Mouse (Mus musculus): ENCODE data around the gene Prm1. TPM values are rescaled to one million over a fixed set of nuclear protein-coding genes. Genes with fewer than 3 reads are reported as not detected.

The Prm1 gene
- polyA plus RNA-seq, 1 experiment = not detected

DNA sequence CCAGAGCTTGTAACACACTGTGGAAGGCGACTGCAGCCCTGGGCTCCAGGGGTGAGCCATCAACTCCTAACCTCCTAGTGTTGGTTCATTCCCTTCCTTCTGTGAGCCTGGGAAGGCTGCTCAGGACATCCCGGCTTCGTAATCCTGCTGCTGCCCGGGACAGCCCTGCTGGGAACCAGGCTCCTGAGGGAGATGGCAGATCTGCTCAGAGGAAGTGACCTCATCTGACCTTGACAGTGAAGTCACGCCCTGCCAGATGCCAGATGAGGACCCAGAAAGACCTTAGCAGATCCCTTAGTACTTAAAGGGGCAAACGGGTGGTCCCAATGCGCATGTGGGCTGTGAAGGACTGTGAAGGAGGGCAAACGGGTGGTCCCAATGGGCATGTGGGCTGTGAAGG lies 44.5 kb downstream of the Prm1 start:
- no peak overlapping the region for H3K27ac ChIP-seq (ENCODE audit: insufficient read depth, low read length)
- no peaks in the 10 kb centered on the region for H3K4me1 ChIP-seq (ENCODE audit: control insufficient read depth, insufficient read depth, low read length)
- TF ChIP-seq CTCF (IDR thresholded peaks at IDR 0.05; ENCODE audit: borderline replicate concordance, insufficient read depth, low read length) = no peak
- no peak for TF ChIP-seq POLR2A (IDR thresholded peaks at IDR 0.05; ENCODE audit: low read depth, low read length)
- H3K4me3 ChIP-seq (ENCODE audit: insufficient read depth, low read length) = no peak overlapping the region

- peaks cover 9% of the 10 kb centered on the region for H3K4me1 ChIP-seq (ENCODE audit: control insufficient read depth, insufficient read depth, low read length)
- no peak overlapping the region for H3K4me3 ChIP-seq (ENCODE audit: insufficient read depth, low read length)
- TF ChIP-seq CTCF (IDR thresholded peaks at IDR 0.05; ENCODE audit: borderline replicate concordance, insufficient read depth, low read length) (no peak), POLR2A (IDR thresholded peaks at IDR 0.05; ENCODE audit: low read depth, low read length) (no peak)
- H3K27ac ChIP-seq (ENCODE audit: insufficient read depth, low read length) = no peak overlapping the region
Measured at GRCm38 (mm10) chr16:10756168-10756567, 49.5 kb downstream of the Prm1 start.

DNA sequence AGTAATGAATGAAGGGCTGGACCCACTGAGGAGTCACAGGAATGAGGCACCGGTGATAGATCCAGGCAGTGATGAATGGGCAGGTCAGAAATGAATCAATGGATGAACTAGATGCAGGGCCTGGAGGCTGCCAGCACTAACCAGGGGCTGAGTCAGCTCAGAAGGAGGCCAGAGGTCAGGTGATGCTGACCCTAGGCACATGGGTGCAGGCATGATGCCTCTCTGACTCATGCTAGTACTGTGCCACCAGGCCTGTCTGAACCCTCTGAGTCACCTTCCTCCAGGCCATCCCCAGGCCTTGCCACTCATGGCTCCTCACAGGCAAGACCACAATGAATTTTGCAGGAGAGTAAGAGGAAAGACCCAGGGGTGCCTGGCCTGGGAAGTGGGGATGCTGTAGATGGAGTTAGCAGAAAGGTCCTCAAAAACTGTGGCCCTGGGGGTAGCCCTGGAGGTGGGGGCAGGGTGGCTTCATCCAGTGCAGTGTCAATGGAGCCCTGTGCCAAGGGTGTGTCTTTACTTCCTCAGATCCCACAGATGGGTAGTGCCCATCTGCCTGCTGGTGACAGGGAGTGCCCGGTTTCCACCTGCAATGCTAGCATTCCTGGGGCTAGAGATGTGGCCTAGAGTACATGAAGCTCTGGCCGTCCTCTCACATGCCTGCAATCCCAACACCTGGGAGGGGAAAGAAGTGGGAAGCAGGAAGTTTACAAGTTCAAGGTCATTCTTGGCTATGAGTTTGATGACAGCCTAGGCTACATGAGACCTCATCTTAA lies 50.9 kb downstream of the Prm1 start:
- H3K4me1 ChIP-seq (ENCODE audit: control insufficient read depth, insufficient read depth, low read length) = peaks cover 9% of the 10 kb centered on the region

DNA sequence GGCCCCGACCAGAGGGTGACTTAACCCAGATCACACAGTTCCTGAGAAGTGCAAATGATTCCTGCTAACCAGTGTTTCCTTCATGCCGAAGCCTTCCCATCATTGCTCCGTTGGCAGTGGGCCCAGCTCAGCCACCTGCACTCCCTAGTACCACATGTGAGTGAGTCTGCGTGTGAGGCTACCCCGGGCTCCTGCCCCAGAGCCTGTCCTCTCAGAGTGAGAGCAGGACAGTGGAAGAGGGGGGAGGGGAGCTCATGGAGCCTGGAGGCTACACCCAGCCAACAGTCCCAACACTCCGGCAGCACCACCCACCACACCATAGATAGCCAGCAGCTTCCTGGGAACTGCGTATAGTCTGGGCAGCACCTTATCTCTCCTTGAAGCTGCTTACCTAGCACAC lies 55.8 kb downstream of the Prm1 start:
- H3K4me1 ChIP-seq (ENCODE audit: control insufficient read depth, insufficient read depth, low read length) = peaks cover 9% of the 10 kb centered on the region
- no peak for TF ChIP-seq CTCF (IDR thresholded peaks at IDR 0.05; ENCODE audit: borderline replicate concordance, insufficient read depth, low read length)
- TF ChIP-seq POLR2A (IDR thresholded peaks at IDR 0.05; ENCODE audit: low read depth, low read length) = no peak
- no peak overlapping the region for H3K27ac ChIP-seq (ENCODE audit: insufficient read depth, low read length)
- no peak overlapping the region for H3K4me3 ChIP-seq (ENCODE audit: insufficient read depth, low read length)

More for the DNA sequence above, 50.9 kb downstream of the Prm1 start:
- no peak for TF ChIP-seq CTCF (IDR thresholded peaks at IDR 0.05; ENCODE audit: borderline replicate concordance, insufficient read depth, low read length)
- H3K27ac ChIP-seq (ENCODE audit: insufficient read depth, low read length) = no peak overlapping the region
- no peak overlapping the region for H3K4me3 ChIP-seq (ENCODE audit: insufficient read depth, low read length)

DNA sequence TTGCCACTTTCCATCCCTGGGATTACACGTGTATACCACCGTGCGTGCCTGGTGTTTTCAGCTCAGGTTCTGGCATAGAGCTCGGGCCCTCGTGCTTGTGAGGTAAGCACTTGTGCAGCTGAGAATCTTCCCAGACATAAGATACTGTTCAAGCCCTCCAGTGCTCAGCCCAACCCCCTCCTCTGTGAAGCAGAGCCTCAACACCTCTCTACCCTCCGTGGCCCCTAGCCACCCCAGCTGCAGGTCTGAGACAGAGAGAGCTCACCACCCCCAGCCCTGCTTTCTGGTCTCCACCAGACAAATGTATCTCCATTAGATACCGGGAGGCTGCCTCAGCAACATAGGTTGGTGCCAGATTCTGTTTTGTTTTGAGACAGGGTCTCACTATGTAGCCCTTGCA lies 56.4 kb downstream of the Prm1 start:
- no peak for TF ChIP-seq CTCF (IDR thresholded peaks at IDR 0.05; ENCODE audit: borderline replicate concordance, insufficient read depth, low read length)
- no peak for TF ChIP-seq POLR2A (IDR thresholded peaks at IDR 0.05; ENCODE audit: low read depth, low read length)
- no peak overlapping the region for H3K4me3 ChIP-seq (ENCODE audit: insufficient read depth, low read length)
- H3K27ac ChIP-seq (ENCODE audit: insufficient read depth, low read length) = no peak overlapping the region
- peaks cover 7% of the 10 kb centered on the region for H3K4me1 ChIP-seq (ENCODE audit: control insufficient read depth, insufficient read depth, low read length)

Other genes starting within 250 kb of the Prm1 start
- 3.7 and 7.3 TPM in 2 replicates for gene Socs1, start 20.3 kb downstream of the Prm1 start, polyA plus RNA-seq (2011; ENCODE audit: insufficient read length, low read depth, missing spikeins)
- gene Tnp2, start 17.2 kb downstream of the Prm1 start, polyA plus RNA-seq (2011; ENCODE audit: insufficient read length, low read depth, missing spikeins) = not detected in 2 replicates
- gene Prm3, start 14.9 kb downstream of the Prm1 start, polyA plus RNA-seq (2011; ENCODE audit: insufficient read length, low read depth, missing spikeins) = not detected in 2 replicates
- not detected in 2 replicates for gene Prm2, start 9.7 kb downstream of the Prm1 start, polyA plus RNA-seq (2011; ENCODE audit: insufficient read length, low read depth, missing spikeins)
- gene Gm11172, start 7.1 kb upstream of the Prm1 start, polyA plus RNA-seq (2011; ENCODE audit: insufficient read length, low read depth, missing spikeins) = not detected in 2 replicates
- 1.1 and 1.9 TPM in 2 replicates for gene Rmi2, start 29.2 kb upstream of the Prm1 start, polyA plus RNA-seq (2011; ENCODE audit: insufficient read length, low read depth, missing spikeins)